Mouse (Mus musculus) heart, adult 8-10 months (tissue): Measurements from ENCODE around the gene Ctnna2. TPM values are rescaled to one million over a fixed set of nuclear protein-coding genes. Genes with fewer than 3 reads are reported as not detected.

ENCODE experiments used
- DNase-seq: peaks from one replicate; pipeline ENCODE4 v3.0.0; 2022; ENCODE audit warnings: low spot score
- total RNA-seq, 4 experiments: library from RNA; stranded (reverse); gene quantifications; 2 replicates each; pipeline ENCODE4 v1.2.4; 2022

Ctnna2 gene
- total RNA-seq, 4 experiments from 2014 or later, result 0.06 to 0.19 TPM; not detected in 2

DNA sequence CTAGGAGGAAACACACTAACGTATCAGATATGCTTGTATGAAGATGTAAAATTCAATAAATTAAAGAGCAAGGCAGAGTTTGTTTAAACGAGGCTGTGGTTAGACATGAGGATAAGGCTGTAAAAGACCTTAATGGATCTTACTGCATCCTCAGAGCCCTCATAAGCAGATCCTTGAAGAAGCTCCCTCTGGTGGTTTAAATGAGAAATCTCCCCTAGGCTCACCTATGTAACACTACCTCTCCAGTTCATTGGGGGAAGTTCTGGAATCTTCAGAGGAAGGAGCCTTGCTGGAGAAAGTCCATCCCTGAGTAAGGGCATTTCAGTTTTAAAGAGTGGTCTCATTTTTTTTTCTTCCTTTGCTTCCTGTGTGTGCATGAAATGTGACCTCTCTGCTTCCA is 380.3 kb downstream of the Ctnna2 start:
- no peak for DNase-seq

DNA sequence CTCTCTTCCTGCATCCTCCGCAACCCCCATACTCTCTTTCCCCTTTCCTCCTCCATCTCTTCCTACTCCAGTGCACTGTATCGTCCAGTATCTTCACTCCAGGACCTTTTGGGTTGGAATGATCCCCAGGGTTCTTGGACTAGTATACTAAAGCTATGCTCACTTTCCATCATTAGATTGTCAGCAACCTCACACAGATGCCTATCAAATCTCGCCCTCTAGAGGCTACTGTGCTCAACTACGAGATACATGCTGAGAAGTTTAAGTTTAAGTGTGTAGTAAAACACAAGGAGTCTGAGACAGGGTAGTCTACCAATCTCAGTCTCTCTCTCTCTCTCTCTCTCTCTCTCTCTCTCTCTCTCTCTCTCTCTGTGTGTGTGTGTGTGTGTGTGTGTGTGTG is 396.9 kb downstream of the Ctnna2 start:
- no peak for DNase-seq

DNA sequence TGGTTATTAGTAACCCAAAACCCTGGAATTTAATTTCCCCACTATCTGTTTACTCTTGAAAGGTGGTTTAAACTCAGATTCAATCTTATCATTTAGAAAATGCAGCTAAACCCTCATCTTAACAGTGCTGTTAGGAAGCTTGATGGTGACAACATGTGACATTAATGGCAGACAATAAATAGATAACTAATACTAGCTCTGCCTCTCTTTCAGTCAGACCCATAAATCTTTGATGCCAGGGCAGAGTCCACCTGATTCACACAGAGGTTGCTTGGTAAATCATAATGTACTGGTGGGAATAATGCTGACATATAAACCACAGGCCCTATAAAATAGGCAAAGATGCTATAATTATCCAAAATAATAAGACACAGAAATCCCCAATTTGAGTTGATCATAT is 398.6 kb downstream of the Ctnna2 start:
- DNase-seq, result no peak

DNA sequence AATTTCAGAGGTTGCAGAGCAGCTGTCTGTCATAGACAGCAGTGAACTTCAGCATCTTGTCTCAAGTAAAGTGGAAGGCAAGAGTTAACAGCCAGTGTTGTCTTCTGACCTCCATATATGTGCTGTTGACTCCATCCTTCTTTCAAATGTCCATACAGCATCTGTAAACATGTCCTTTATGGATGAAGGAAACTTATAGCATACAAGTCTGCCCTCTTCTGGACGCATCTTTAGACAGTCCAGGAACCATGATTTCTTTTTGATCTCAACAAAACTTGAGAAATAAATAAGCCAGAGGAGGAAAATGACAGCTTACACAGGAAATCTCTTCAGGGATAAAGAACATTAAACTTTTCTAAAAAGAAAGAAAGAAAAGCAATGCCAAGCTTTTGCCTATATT is 400.9 kb downstream of the Ctnna2 start:
- DNase-seq, result no peak

DNA sequence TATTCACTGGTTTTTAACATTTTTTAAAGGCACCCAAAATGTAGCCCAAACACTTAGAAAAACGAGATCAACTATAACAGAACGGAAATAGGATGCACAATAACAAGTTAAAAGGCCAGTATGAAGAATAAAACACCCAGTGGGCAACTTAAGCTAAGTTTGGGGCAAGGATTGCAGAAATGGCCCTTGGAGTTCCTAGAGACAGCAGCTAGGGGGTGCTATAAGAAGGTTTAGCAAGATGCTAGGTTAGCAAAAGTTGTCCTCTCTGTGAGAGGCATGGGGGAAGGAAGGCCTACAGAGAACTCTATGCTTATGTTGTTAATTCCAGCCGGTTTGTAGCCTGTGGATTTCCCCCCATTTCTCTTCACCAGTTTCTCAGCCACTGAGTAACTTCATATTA is 401.9 kb downstream of the Ctnna2 start:
- DNase-seq, result no peak

DNA sequence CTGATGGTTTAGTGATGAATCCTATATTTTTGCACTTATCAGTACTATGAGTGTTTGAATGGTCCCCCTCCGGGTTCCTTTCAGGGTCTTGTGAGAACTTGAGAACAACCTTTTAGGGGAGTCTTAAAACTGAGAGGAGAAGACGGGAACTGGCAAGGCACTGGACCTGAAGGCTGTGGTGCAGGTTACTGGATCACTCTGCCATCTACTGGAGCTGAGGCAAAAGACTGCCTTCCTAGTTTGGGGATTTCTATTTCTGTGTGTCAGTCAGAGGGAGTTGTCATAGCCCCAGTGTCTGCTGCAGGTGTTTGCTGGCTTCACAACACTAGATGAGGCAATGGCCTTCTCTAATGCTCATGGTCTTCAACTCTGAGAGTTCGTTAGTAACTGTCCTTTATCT is 406.9 kb downstream of the Ctnna2 start:
- DNase-seq, result peak; percentile 3

DNA sequence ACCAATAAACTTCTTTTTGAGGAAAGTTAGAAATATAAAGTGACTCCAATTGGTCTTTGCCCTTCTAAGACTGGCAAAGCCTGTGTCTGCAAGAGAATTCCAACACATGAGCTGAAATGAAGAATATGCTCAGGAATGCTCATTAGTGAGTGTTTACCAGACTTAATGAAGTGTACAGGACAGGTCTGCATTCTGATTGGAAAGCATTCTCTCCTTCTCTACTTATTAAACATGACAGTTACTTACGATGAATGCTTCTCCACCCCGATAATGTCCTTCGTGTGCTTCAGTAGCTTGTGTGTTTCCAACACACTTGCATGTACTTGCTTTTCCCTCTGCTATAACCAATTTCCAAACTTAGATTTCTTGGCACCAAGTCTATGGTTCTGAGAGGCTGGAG is 409.6 kb downstream of the Ctnna2 start:
- no peak for DNase-seq

DNA sequence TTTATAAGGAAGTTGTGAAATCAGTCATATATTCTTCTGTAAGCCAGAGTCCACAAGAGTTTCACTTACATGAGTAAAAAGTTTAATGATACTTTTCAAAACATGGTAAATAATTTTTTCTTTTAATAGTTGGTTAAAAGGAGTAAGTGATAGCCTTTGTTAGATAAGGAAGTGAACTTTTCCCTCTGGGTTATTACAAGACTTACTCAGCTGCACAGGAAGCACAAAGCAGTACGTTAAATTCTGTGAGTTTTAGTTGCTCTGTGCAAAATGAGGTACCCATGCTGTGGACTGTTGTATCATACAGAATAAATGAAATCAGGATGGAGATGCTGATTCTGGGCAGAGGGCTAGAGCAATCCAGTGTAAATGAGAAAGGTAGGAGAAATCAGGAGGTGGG is 423.3 kb downstream of the Ctnna2 start:
- no peak for DNase-seq

DNA sequence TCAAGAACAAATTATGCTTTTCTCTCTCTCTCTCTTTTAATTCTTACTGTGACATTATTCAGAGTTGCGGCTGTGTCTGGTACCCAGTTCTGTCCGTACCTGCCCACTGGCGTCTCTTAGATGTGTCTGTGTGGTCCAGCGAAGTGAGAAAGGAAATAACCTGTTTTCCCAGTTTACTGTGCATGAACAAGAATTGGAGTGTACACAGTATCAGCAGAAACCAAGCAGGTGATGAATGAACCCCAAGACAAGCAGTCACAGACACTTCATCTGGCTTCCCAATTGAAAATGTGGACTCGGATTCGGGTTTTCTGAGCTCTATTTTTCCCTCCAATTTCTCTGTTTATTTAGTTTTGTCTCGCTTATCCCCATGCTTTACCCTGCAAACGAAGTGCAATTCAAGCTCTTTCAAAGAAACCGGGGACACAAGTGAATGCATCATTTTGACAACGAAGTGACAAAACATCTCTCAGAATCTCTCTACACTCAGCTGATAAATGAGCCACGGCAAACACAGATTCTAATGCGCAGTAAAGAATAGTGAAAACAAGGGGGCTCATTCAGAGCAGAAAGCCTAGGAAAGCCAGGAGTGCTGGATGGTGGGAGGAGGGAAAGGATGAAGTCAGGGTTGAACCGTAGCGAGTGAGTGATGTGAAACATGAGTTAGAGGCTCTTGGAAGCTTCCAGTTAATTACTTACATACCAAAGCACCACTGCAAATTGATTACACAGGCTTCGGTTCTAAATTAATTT is 442.3 kb downstream of the Ctnna2 start:
- no peak for DNase-seq

DNA sequence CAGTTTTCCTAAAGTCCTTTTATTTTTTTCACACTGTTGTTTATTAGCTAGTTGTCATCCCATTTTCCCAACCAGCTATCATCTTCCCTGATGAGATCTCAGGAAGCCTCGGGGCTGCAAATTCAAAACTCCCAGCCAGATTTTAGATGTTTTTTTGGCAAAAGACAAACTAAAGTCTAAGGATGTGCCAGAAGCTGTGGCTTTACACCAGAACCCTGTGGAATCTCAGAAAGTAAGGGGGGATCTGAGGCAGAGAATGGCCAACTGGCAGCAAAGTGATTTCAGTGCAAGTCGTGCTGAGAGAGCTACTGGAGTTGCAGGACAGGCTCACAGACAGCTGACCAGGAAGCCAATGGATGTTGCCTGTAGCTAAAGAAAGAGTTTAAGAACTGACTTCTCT is 451.9 kb downstream of the Ctnna2 start:
- no peak for DNase-seq

DNA sequence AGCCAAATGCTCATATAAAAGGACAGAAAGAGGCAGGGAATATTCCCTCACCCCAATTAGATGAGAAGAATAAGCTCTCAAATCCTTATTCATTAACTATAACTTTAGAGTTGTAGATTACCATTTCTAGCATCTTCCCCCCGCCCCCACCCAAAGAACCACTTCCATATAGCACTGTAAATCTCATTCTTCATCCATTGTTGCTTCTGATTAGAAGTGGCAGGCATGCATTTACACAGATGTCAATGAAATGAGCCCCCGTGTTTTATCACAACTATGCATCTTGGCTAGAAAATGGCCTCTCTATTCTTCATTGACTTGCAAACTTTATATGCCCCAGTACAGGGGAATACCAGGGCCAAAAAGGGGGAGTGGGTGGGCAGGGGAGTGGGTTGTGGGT is 457.7 kb downstream of the Ctnna2 start:
- DNase-seq, result no peak

DNA sequence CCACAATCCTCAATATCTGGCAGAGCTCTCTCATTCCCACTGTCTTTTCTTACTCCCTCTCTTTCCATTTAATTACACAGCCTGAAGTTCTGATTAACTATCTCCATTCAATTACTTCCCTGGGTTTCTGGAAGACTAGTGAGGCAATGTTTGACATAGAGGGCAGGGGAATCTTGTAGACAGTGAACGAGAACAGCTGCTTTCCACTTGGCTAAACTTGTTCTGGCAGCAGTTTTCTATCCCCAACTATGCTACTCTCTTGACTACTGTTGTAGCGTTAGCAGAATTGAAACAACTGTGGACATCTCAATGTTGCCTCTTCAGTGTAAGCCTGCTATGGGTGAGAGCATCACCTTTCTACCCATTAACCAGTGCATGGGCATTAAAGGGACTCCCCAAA is 463.0 kb downstream of the Ctnna2 start:
- DNase-seq, result no peak

DNA sequence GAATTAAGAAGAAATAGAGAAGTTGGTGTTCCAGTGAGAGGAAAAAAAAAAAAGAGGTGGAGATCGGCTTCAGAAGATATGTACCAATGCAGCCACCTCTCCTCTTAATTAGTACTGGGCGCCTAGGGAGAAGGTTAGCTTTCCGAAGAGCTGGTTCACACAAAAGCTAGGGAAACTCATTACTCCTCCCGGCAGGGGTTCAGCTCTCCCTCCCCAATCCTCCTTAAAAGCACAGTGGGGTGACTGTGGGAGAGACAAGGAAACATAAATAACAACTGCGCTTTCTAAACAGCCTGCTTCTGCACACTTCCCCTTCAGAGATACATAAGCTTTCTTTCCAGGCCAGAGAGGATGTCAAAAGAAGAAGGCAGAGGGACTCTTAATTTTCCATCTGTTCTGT is 467.7 kb downstream of the Ctnna2 start:
- DNase-seq, result no peak

DNA sequence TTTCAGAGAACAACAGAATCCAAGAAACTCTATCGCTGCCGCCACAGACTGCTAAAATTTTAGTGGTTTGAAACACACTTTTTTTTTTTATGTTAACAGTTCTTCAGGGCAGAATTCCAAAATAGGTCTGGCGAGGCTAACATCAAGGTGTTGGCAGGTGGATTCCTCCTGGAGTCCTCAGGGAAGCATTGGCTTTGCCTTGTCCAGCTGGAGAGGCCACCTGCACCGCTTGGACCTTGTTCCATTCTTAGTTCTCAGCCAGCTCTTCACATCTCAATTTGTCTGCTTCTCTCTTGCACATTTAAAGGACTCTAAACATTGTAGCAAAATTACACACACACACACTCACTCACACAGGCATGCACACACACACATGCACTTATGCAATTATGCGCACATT is 487.8 kb downstream of the Ctnna2 start:
- no peak for DNase-seq

DNA sequence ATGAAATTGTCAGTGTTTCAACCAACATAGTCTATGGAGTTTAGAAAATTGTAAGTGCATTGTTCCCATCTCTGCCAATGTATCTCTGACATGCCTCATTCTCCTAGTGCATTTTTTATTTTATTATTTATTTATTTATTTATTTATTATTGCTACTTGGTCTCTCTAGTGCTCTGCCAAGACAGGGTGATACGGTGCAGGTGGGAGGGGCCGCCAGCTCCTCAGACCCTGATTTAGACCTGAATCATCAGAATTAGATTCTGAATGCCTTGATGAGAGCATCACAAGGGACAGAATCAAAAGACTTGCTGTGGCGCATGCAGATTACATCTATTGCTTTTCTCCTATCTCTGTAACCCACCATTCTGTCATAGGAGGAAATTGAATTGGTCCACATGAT is 492.8 kb downstream of the Ctnna2 start:
- no peak for DNase-seq

DNA sequence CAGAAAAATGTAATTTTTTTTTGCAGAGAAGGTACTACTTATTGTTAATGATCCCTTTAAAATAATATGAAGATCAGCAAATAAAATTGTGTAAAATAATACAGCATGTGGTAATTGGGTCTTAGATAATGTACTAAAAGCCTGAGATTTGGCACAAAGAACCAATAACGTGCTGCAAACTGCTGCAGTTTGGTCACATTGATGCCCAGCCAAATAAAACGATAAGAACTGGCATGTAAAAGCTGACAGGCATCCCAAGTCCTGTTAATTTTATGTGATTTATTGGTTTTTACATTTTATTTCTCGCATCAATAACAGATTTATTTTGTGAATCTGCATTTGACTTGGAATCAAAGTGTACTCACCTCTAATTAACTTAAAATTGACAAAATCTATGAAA is 497.4 kb downstream of the Ctnna2 start:
- no peak for DNase-seq

DNA sequence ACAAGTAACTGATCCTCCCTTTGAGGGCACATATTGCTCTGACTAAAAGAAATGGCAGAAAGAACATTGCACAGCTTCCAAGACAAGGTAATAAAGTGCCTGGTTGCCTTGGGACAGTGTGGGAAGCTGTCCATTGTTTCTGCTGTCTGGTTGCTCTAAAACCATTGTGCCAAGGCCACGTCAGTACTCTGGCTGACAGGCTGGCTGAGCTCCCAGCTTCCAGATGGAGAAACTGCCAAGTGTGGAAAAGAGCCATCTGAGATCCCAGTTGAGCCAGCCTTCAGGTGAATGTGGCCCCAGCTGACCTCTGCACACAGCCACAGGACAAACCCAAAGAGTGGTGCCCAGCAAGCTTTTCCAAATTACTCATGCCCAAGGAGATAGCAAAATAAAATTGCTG is 504.1 kb downstream of the Ctnna2 start:
- peak; percentile 67 for DNase-seq

DNA sequence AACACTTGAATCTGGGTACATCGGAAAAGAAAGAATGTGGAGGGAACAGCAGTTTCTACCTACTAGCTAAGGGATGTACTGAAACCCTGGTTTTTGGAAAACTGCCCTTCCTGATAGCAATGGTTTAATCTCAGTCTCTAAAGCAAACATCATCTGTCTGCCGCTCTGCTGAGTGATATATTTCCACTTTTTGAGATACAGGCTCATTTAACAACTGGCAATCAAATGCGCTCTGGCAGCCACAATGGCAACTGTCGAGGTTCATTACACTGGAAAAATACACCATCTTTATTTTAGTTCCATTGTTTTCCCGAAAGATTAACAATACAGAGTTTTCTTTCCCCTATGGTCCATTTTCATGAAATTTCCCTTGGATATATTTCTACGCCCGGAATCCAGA is 506.2 kb downstream of the Ctnna2 start:
- DNase-seq, result no peak

DNA sequence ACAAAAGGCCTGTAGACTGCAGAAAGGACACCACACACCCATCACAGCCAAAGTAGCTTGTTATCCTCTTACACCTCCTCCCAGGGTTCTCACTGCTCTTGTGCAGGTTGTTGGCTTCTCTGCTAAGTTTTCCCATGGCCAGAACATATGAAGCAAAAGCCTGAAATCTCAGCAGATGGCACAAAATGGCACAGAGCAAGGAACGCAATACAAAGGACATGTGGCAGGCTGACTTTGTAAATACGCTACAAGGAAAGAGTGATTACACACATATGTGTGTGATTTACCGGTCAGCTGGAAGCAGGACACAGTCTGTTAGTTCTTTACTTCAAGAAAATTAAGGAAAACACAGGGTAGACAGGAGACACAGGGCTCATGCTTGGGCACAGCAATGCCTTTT is 511.4 kb downstream of the Ctnna2 start:
- no peak for DNase-seq

DNA sequence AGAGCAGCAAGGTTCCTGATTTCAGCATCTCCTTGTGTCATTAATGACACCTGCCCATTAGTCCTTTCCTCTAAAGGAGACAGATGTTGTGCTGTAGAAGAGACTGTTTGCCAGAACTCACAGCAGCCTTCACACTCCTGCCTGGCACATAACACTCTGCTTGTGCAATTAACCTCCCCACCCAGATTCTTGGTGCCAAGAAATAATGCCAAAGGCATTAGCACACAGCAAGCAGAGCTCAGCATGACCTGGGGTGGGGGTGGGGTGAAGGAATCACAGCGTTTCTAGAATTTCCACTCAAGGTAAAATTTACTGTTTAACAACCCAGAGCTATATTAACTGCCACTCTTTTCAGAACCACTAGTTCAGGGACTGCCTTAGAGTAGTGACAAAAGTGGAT is 516.8 kb downstream of the Ctnna2 start:
- no peak for DNase-seq

DNA sequence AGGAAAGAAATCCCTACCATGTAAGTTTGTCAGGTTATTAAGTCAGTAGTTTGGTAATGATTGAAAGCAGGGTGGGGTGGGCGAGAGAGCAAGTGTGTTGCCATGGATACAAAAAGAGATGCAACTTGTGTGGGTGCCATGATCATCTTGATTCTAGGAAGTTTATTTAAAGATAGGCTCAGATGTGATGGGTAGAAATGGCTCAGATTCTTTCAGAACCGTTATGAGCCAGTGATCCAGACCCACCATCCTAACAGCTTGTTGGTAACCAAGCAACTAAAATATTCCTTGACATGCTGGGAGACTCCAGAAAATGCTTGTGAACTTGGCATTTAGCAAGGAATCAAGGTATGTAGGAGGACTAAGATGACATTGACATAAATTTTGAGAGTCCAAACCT is 521.6 kb downstream of the Ctnna2 start:
- no peak for DNase-seq

DNA sequence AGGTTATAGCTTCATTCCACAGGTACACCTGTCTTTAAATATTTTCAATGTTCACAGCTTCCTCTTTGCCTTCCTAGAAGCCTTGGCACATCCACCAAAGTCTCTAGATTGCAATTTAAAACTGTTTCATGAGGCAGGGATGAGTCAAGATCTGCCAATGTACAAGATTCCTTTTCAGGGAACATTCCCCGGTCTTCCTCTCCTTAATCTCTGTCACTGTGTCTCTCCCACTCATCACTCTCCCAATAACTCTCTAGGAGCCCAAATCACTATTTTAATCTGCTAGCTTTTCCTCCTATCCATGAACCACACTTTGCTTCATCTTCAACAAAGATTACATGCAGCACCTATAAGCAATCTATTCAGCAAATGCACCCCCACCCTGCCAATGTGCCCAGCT is 532.6 kb downstream of the Ctnna2 start:
- no peak for DNase-seq

DNA sequence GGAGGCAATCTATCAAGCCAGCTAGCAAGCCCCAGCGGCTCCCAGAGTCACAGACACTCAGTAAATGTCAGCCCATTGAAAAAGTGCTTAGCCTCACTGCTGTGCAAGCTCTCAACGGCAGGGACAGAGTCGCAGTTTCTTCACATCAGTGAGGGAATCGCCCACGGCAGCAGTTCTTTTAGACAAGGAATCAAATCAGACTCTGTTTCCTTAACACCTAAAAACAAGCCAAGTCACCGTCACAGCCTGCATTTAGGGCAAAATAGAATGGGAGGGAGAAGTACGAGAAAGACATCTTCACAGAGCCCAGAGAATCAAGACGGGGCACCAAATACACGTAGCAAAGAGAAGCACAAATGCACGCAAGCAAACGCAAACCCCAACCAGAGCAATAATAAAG is 535.6 kb downstream of the Ctnna2 start:
- DNase-seq, result no peak

DNA sequence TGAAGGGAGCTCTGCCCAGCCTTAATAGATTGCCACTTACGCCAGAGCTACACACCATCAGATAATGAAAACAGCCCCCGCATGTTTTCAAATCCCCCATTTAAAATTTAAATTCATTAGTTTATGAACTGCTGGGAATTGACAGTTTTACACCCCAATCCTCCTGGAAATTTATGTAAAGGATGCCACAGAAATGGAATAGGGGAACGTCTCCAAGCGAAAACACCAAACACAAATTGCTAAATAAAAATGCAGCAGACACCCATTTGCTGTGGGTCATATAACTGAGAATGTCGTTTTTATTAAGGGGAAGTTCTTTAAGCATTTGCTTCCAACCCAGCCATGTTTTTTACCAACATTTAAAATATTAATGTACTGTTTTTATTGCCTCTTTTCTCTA is 538.4 kb downstream of the Ctnna2 start:
- DNase-seq, result no peak
